Mouse (Mus musculus) hindbrain, embryonic 15.5 days (tissue): ENCODE results near the gene Nr2e3. TPM values are rescaled to one million over a fixed set of nuclear protein-coding genes. Genes with fewer than 3 reads are reported as not detected.
"Not testable (repeated sequence)": the region's sequence is repeated elsewhere in the genome, so short reads cannot be mapped to it uniquely, and the experiment has no call there.

Experiments
- ATAC-seq: fragments of 200-750 bp; cut with Nextera tagmentation; 2 replicates; pipeline ENCODE4 v1.8.0; 2017; ENCODE audit warnings: low read depth, moderate number of reproducible peaks, moderate TSS enrichment; ENCODE audit not compliant: low FRiP score
- H3K27ac ChIP-seq: fragments of 300-500 bp; sonication (generic); replicated peaks from 2 replicates; pipeline ENCODE4 v1.5.1; 2015; ENCODE audit warnings: mild to moderate bottlenecking, inconsistent platforms
- H3K27me3 ChIP-seq: fragments of 300-500 bp; sonication (generic); 2 replicates; pipeline ENCODE4 v1.6.1; 2015; ENCODE audit warnings: control low read depth, inconsistent platforms
- H3K36me3 ChIP-seq: fragments of 300-500 bp; sonication (generic); 2 replicates; pipeline ENCODE4 v1.6.1; 2015; ENCODE audit warnings: control low read depth, inconsistent platforms
- H3K4me1 ChIP-seq: fragments of 300-500 bp; sonication (generic); replicated peaks from 2 replicates; pipeline ENCODE4 v1.6.1; 2015; ENCODE audit warnings: control low read depth, inconsistent platforms
- H3K4me2 ChIP-seq: fragments of 300-500 bp; sonication (generic); 2 replicates; pipeline ENCODE4 v1.6.1; 2015; ENCODE audit warnings: moderate library complexity, mild to moderate bottlenecking, inconsistent platforms
- H3K4me3 ChIP-seq: fragments of 300-500 bp; sonication (generic); 2 replicates; pipeline ENCODE4 v1.5.1; 2015; ENCODE audit warnings: mild to moderate bottlenecking, inconsistent platforms
- H3K9ac ChIP-seq: fragments of 300-500 bp; sonication (generic); 2 replicates; pipeline ENCODE4 v1.6.1; 2015; ENCODE audit warnings: inconsistent platforms
- H3K9me3 ChIP-seq: fragments of 300-500 bp; sonication (generic); 2 replicates; pipeline ENCODE4 v1.6.1; 2016; ENCODE audit warnings: control low read depth, inconsistent platforms
- WGBS: fragments of 180-500 bp; shearing (Covaris S2); methylation state at CpG from one replicate; pipeline ENCODE4 v1.1.7; 2015; 5-methylcytosine and 5-hydroxymethylcytosine counted together
- polyA plus RNA-seq: library from polyadenylated mRNA; unstranded; fragments of >200 nt; fragmentation: Nextera tagmentation; extraction: Ambion mirVana; gene quantifications from 2 replicates; pipeline ENCODE4 v1.2.1, GENCODE M21; 2015

Nr2e3 gene
- polyA plus RNA-seq, 1 experiment from 2014 or later: not detected

DNA sequence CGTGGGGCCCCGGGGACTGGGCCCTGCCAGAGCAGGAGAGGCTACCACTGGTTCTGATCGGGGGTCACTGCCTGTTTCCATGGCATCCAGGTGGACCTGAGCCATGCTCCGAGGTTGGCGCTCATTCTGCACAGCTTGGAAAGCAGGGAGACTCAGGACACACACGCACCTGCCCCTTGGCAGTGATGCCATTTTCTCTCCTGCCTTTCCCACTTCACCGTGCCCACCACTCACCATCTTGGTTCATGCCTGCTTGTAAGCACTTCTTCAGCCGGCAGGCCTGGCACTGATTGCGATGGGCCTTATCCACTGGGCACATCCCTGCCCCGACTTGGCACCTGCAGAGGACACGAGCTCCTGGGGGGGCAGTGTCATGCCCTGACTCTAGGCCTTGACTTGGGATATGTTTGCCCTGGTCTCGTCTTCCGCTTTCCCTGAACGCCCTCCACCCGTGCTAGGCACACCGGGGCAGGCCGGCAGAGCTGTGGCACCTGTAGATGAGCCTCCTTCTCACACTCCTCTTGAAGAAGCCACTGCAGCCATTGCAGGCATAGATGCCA, 11.7 kb downstream of the Nr2e3 start:
- WGBS: 89% methylated on average over 17 of the region's 17 CpGs
- Histone ChIP-seq H3K36me3 (no peaks in the 10 kb centered on the region), H3K27me3 (no peaks in the 10 kb centered on the region), H3K4me3 (no peak overlapping the region), H3K4me2 (no peak overlapping the region), H3K4me1 (no peaks in the 10 kb centered on the region), H3K9me3 (no peaks in the 10 kb centered on the region), H3K27ac (no peak overlapping the region), H3K9ac (no peak overlapping the region)
- no peak for ATAC-seq

DNA sequence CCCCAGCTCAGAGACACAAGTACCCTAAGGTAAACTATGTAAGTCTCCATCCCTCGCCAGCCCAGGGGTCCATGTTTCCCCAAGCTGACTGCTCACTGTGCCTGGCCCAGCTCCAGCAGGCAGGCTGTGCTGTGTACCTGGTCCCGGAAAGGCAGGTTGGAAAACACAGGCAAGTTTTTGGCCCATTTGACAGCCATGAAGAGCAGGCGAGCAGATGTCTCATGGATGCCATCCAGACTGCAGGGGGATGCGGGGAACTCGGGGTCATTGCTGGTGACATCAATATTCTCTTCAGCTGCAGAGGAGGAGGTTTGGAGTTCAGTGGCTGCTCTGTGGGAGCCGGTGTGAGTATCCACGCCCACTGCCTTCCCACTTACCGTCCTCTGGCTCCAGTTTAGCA, 12.2 kb downstream of the Nr2e3 start:
- Histone ChIP-seq H3K4me3 (no peak overlapping the region), H3K36me3 (no peaks in the 10 kb centered on the region), H3K4me1 (no peaks in the 10 kb centered on the region), H3K27ac (no peak overlapping the region), H3K4me2 (no peak overlapping the region), H3K27me3 (no peaks in the 10 kb centered on the region), H3K9ac (no peak overlapping the region), H3K9me3 (no peaks in the 10 kb centered on the region)
- ATAC-seq: no peak
- 66% methylated on average over 8 of the region's 8 CpGs for WGBS

DNA sequence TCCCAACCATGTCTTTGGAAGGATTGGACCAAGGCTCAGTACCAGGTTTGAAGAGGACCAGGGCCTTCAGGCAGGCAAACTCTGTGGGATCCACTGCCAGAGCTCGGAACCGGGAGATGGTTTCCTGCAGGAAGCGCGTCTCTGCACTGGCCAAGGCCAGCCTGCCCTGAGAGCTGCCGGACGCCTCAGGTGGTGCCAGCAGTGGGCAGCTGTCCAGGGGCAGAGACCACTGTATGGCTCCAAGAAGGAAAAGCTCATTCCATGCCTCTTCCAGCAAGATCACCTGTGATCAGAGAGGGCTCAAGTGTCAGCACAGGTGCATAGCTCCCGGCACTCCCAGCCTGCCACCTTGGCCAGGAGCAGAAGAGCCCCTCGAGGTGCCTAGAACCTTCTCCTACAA, 13.2 kb downstream of the Nr2e3 start:
- no peaks in the 10 kb centered on the region for H3K4me1 ChIP-seq
- 82% methylated on average over 8 of the region's 8 CpGs for WGBS

DNA sequence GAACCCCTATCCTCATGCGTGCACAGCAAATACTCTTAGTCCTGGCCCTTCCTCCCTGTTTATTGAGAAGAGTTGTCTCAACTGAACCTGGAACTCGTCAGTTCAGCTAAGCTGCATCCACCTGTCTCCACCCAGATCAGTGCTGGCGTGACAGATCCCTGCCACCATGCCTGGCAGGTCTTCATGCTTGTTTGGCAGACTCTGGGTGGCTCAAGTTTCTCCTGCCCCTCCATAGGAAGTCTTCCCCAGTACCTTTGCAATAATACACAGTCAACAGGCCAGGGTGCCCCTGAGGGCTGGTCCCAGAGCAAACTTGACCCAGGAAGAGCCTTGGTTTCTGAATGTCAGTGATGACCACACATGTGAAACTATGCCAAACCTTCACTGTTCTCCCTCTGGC, 15.2 kb downstream of the Nr2e3 start:
- no peak overlapping the region for H3K9ac ChIP-seq
- no peak overlapping the region for H3K4me2 ChIP-seq
- no peaks in the 10 kb centered on the region for H3K9me3 ChIP-seq
- no peak overlapping the region for H3K27ac ChIP-seq
- H3K36me3 ChIP-seq: no peaks in the 10 kb centered on the region
- H3K4me3 ChIP-seq: no peak overlapping the region
- no peak for ATAC-seq
- WGBS: 86% methylated on average over 3 of the region's 3 CpGs
- H3K27me3 ChIP-seq: no peaks in the 10 kb centered on the region
- H3K4me1 ChIP-seq: no peaks in the 10 kb centered on the region

More for the DNA sequence above, 13.2 kb downstream of the Nr2e3 start:
- Histone ChIP-seq H3K27ac (no peak overlapping the region), H3K9ac (no peak overlapping the region), H3K36me3 (no peaks in the 10 kb centered on the region), H3K4me3 (no peak overlapping the region), H3K4me2 (no peak overlapping the region), H3K9me3 (no peaks in the 10 kb centered on the region), H3K27me3 (no peaks in the 10 kb centered on the region)
- no peak for ATAC-seq

DNA sequence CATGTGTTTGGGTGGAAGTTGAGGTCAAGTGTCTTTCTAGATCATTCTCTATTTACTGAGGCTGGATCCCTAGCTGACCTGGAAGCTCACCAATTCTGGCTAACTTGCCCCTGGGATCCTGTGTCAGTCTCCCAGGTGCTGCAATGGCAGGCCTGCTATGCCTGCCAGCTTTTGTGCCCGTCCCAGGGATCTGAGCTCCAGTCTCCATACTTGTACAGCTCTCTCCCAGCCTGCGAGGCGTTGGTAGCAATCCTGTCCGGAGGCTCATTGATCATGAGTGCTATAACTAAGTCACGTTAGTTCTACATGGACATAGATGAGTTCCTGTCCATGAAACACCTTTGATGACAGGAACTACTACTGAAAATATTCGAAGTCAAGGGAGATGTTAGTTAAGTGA, 16.6 kb downstream of the Nr2e3 start:
- H3K9ac ChIP-seq: no peak overlapping the region
- no peak overlapping the region for H3K4me3 ChIP-seq
- no peaks in the 10 kb centered on the region for H3K4me1 ChIP-seq
- H3K27me3 ChIP-seq: no peaks in the 10 kb centered on the region
- no peaks in the 10 kb centered on the region for H3K36me3 ChIP-seq
- no peak overlapping the region for H3K27ac ChIP-seq
- 93% methylated on average over 6 of the region's 6 CpGs for WGBS
- no peak overlapping the region for H3K4me2 ChIP-seq
- no peaks in the 10 kb centered on the region for H3K9me3 ChIP-seq
- no peak for ATAC-seq

DNA sequence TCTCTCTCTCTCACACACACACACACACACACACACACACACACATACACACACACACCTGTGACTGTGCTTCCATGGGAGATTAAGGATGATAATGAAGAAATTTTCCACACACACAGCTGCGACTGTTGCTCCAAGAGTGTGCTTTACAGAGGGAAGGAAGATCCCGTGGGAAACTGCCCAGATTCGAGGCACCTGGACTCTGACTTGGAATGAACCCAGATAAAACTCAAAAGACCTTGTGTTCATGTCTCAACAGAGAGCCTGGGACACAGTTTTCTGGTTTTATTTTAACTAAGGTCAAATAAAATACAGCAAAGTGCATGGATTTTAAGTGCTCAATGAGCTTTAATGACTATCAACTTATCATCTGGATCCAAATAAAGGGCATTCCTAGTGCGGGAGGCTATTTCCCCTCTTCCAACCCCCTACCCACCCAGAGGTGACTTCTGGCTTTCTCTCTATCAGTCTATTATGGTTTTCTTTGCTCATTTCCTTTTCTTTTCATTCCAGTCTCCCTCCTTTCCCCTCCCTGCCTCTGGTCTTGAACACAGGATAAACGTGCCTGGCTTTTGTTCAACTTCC, 17.9 kb downstream of the Nr2e3 start:
- Histone ChIP-seq H3K4me3 (no peak overlapping the region), H3K36me3 (no peaks in the 10 kb centered on the region), H3K27ac (no peak overlapping the region), H3K4me2 (no peak overlapping the region), H3K9me3 (no peaks in the 10 kb centered on the region), H3K9ac (no peak overlapping the region), H3K4me1 (no peaks in the 10 kb centered on the region), H3K27me3 (no peaks in the 10 kb centered on the region)
- no peak for ATAC-seq
- WGBS: 44% methylated on average over 5 of the region's 5 CpGs

DNA sequence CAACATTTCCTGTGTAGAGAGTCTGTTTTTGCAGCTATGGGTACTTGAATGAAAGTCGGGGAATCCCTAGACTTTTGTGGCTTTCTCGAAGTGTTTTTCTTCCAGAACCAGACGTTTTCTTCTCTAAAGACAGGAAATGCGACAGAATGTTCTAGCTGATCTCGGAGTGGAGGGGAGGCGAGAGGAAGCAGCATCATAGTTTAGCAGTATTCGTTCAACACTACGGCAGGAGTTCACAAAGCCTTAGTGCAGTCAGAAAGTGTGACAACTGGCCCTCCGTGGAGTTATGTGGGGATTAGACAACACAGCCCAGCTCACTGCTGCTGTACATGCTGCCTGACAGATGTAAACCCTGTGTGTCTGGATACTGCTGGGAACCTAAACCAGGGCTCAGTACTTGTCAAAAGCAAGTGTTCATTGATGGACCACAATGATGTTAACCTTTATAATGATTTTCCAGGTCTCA, 18.5 kb downstream of the Nr2e3 start:
- no peak for ATAC-seq
- Histone ChIP-seq H3K4me2 (no peak overlapping the region), H3K27me3 (no peaks in the 10 kb centered on the region), H3K4me3 (no peak overlapping the region), H3K9ac (no peak overlapping the region), H3K36me3 (no peaks in the 10 kb centered on the region), H3K27ac (no peak overlapping the region), H3K4me1 (no peaks in the 10 kb centered on the region), H3K9me3 (no peaks in the 10 kb centered on the region)
- 74% methylated on average over 9 of the region's 9 CpGs for WGBS

DNA sequence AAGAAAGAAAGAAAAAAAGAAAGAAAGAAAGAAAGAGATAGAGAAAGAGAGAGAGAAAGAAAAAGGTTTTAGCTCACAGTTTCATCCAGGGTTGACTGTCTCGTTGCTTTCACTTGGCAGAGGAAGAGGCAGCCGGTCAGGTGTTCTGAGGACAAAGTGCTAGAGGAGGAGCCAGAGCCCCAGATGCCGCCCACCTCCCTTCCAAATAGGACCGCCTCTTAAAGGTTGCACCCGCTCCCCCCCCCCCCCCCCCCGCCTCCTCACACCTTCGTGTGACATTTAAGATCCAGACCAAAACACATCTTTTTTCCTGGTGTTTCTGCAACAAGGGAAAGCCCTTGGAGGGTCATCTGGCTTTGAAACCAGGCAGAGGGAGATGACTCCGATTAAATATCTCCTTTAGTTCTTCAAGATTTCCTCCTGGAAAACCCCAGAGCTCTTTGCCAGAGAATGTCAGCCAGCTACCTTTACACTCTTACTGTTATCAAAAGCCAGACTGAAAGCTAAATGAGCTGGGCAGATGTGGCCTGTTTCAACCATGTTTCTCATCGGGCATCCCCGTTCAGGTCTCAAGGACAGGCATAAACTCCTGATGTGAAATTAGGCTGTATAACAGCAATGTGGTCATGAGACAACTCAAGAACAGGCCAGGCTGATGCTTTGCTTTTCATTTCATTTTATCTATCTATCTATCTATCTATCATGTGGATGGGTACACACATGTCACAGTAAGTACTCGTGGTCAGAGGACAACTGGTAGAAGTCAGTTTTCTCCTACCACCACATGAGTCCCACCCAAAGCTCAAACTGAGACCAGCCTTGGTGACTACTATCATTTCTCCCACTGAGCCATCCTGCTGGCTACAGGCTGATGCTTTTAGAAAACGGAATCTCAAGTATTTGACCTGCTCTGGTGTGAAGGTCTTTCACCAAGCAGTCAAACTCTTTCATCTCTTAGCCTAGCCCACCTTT, 19.3 kb downstream of the Nr2e3 start:
- H3K36me3 ChIP-seq: no peaks in the 10 kb centered on the region
- no peak overlapping the region for H3K4me2 ChIP-seq
- no peaks in the 10 kb centered on the region for H3K4me1 ChIP-seq
- ATAC-seq: no peak
- 83% methylated on average over 12 of the region's 12 CpGs for WGBS
- no peak overlapping the region for H3K27ac ChIP-seq
- H3K4me3 ChIP-seq: no peak overlapping the region
- H3K9me3 ChIP-seq: no peaks in the 10 kb centered on the region
- H3K9ac ChIP-seq: no peak overlapping the region
- H3K27me3 ChIP-seq: no peaks in the 10 kb centered on the region

DNA sequence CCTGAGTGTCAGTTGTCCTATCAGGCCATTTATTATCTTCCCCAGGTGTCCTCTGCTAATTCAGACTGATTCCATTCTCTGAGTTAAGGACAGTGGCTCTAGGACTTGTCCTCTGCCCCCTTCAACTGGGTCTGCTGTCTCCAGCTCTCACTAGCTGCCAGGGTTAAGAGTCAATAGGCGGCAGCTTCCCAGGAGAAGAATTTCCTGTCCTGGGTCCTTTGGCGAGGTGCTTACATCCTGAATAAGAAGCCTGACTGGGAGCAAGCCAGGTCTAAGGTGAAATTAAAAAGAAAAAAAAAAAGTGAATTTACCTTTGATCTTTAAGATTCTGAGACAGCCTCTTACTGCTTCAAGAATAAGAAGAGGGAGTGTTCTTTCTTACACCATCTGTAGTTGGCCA, 20.8 kb downstream of the Nr2e3 start:
- Histone ChIP-seq H3K4me2 (no peak overlapping the region), H3K36me3 (no peaks in the 10 kb centered on the region), H3K4me3 (no peak overlapping the region), H3K27me3 (no peaks in the 10 kb centered on the region), H3K9me3 (no peaks in the 10 kb centered on the region), H3K27ac (no peak overlapping the region), H3K4me1 (no peaks in the 10 kb centered on the region), H3K9ac (no peak overlapping the region)
- 82% methylated on average over 2 of the region's 2 CpGs for WGBS
- ATAC-seq: no peak

DNA sequence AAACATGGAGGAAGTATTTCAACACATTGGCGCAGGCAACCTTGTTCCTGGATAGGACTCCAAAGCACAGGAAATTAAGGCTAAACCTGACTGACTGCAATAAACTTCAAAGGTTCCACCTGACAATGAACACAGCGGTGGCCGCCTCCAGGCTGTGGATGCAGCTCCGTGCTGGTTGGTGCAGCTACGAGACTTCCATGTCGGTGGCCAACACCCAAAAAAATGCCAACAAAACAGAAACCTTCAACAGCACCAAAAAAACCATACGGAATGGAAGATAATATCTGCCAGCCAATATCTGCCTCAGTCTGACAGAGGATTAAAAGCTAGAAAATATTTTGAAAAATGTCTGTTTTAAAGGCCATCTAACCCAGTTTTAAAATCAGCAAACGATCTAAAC, 21.9 kb downstream of the Nr2e3 start:
- 88% methylated on average over 8 of the region's 8 CpGs for WGBS
- no peaks in the 10 kb centered on the region for H3K36me3 ChIP-seq
- no peak for ATAC-seq

DNA sequence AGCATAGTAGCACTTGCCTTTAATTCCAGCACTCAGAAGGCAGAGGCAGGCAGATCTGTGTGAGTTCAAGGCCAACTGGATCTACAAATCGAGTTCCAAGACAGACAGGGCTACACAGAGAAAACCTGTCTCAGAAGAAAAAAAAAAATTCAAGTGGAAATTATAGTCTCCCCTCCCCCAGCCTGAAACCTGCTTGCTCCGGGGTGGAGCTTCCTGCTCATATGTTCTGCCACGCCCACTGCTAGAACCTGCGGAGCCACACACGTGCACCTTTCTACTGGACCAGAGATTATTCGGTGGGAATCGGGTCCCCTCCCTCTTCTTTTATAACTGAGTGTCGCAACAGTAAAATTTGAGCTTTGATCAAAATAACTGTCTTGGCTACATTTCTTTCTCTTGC, 24.6 kb downstream of the Nr2e3 start:
- H3K9me3 ChIP-seq, H3K27me3 ChIP-seq, H3K4me2 ChIP-seq, H3K27ac ChIP-seq, H3K4me1 ChIP-seq, ATAC-seq, H3K4me3 ChIP-seq, H3K36me3 ChIP-seq, H3K9ac ChIP-seq: not testable (repeated sequence)
- WGBS: 85% methylated on average over 8 of the region's 8 CpGs

More for the DNA sequence above, 21.9 kb downstream of the Nr2e3 start:
- Histone ChIP-seq H3K27ac (no peak overlapping the region), H3K4me2 (no peak overlapping the region), H3K9ac (no peak overlapping the region), H3K4me3 (no peak overlapping the region), H3K4me1 (no peaks in the 10 kb centered on the region), H3K27me3 (no peaks in the 10 kb centered on the region), H3K9me3 (no peaks in the 10 kb centered on the region)

DNA sequence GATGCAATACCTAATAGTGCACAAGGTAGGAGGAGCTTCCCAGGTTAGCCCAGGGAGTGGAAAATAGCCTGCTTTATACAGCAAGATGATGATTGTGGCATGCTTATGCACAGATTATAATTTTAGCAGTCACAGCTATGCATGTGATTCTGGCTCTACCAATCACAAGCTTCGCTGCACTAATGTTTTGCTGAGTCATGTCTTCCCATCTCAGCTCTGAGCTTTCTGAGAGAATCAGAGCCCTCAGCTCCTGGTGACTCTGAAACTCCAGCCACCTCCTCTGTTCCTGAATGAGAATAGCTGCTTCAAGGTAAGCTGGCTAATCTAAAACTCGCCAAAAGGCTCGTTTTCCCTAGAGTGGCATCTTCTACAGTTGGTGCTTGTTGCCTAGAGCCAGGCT, 30.2 kb downstream of the Nr2e3 start:
- ATAC-seq: no peak
- Histone ChIP-seq H3K9me3 (peaks cover 3% of the 10 kb centered on the region; the same call in 1 of the 2 replicates), H3K27ac (no peak overlapping the region), H3K4me2 (no peak overlapping the region), H3K36me3 (peaks cover 8% of the 10 kb centered on the region), H3K4me3 (no peak overlapping the region), H3K4me1 (no peaks in the 10 kb centered on the region), H3K27me3 (no peaks in the 10 kb centered on the region), H3K9ac (no peak overlapping the region)
- 80% methylated on average over 3 of the region's 3 CpGs for WGBS
